Mouse (Mus musculus) midbrain, embryonic 14.5 days (tissue): ENCODE measurements around the gene Itgb7. TPM values are rescaled to one million over a fixed set of nuclear protein-coding genes. Genes with fewer than 3 reads are reported as not detected.
"Not testable (repeated sequence)": the region's sequence is repeated elsewhere in the genome, so short reads cannot be mapped to it uniquely, and the experiment has no call there.

Experiments
- ATAC-seq: fragments of 200-750 bp; cut with Nextera tagmentation; 2 replicates; pipeline ENCODE4 v1.8.0; 2017; ENCODE audit warnings: moderate number of reproducible peaks, moderate library complexity; ENCODE audit not compliant: low FRiP score, low TSS enrichment
- DNase-seq: peaks from one replicate; pipeline ENCODE4 v3.0.0-alpha.2; 2015
- H3K27ac ChIP-seq: fragments of 300-500 bp; sonication (generic); replicated peaks from 2 replicates; pipeline ENCODE4 v1.5.1; 2014; ENCODE audit warnings: mild to moderate bottlenecking, low read depth, low read length, moderate library complexity
- H3K27me3 ChIP-seq: fragments of 300-500 bp; sonication (generic); 2 replicates; pipeline ENCODE4 v1.6.1; 2014; ENCODE audit warnings: low read length, control low read depth, mixed read lengths; ENCODE audit not compliant: control insufficient read depth, insufficient read depth
- H3K36me3 ChIP-seq: fragments of 300-500 bp; sonication (generic); 2 replicates; pipeline ENCODE4 v1.6.1; 2014; ENCODE audit warnings: low read length, control low read depth; ENCODE audit not compliant: control insufficient read depth, insufficient read depth
- H3K4me1 ChIP-seq: fragments of 300-500 bp; sonication (generic); 2 replicates; pipeline ENCODE4 v1.6.1; 2014; ENCODE audit warnings: mild to moderate bottlenecking, antibody characterized with exemption, low read length, control low read depth; ENCODE audit not compliant: control insufficient read depth, insufficient read depth
- H3K4me2 ChIP-seq: fragments of 300-500 bp; sonication (generic); 2 replicates; pipeline ENCODE4 v1.6.1; 2014; ENCODE audit warnings: mild to moderate bottlenecking, low read length, moderate library complexity
- H3K4me3 ChIP-seq: fragments of 300-500 bp; sonication (generic); replicated peaks from 2 replicates; pipeline ENCODE4 v1.5.1; 2014; ENCODE audit warnings: low read depth, low read length
- H3K9ac ChIP-seq: fragments of 300-500 bp; sonication (generic); replicated peaks from 2 replicates; pipeline ENCODE4 v1.6.1; 2014; ENCODE audit warnings: mild to moderate bottlenecking, low read length, moderate library complexity
- H3K9me3 ChIP-seq: fragments of 300-500 bp; sonication (generic); 2 replicates; pipeline ENCODE4 v1.6.1; 2016; ENCODE audit warnings: low read length, control low read depth, mixed read lengths; ENCODE audit not compliant: control insufficient read depth
- WGBS: fragments of 180-500 bp; shearing (Covaris S2); extraction: QIAGEN DNeasy Blood & Tissue Kit; methylation state at CpG from one replicate; pipeline ENCODE4 v1.1.7; 2014; 5-methylcytosine and 5-hydroxymethylcytosine counted together
- polyA plus RNA-seq: library from polyadenylated mRNA; unstranded; fragments of >200 nt; fragmentation: Nextera tagmentation; extraction: Ambion mirVana; gene quantifications from 2 replicates; pipeline ENCODE4 v1.2.1, GENCODE M21; 2014

Gene Itgb7
- polyA plus RNA-seq, 1 experiment from 2014 or later, result 0.78 TPM

DNA sequence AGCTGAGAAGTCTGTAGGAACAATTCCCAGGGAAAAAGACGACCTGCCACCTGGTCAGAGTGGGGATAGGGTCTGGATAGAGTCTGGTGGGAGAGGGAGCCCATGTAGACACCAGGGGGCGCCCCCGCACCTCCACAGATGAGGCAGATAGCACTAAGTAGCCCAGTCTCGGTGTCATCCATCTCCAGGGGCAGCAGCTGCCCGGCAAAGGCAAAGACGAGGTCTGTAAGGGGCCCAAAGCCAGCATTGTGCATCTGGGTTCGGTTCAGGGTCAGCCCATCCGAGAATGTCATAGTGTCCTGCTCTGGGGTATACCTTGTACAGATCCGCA lies 7.5 kb upstream of the Itgb7 start:
- Histone ChIP-seq H3K9me3 (no peaks in the 10 kb centered on the region), H3K4me1 (0 out of 2 replicates have a peak, but pooled peaks cover 6% of the 10 kb centered on the region), H3K36me3 (no peaks in the 10 kb centered on the region), H3K4me3 (no peak overlapping the region), H3K27me3 (peaks cover 19% of the 10 kb centered on the region), H3K9ac (no peak overlapping the region), H3K27ac (no peak overlapping the region), H3K4me2 (no peak overlapping the region)
- WGBS, result 9% methylated on average over 9 of the region's 9 CpGs
- peak; percentile 63 for ATAC-seq
- DNase-seq, result peak; percentile 87

DNA sequence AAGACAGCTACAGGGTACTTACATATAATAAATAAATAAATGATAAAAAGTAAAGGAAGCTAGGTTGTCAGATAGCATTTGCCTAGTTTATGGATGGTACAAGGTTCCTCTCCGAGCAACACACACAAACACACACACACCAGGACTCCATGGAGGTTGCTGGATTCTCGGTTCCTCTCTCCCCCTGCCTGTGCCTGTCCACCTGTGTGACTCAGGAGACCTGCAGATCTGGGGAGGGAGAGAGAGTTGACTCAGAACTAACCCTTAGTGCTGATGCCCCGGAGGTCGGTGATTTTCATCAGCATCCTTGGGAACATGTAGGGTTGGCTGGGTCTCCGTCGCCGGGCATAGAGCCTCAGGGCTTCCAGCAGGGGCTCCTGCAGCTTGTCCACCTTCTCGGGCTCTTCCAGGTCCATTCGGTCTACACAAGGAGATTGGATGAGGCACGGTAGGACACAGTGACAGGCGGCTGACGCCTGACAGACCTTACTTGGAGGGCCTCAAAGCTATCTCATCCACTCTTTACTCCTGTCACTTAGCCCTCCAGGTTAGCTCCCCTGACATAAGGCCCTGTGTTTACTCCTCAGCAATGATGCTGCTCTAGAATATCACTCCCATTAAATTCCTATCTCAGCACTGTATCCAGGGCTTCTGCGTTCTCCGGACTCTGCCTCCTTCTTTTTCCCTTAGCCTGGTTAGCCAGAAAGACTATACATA lies 7.0 kb upstream of the Itgb7 start:
- no peak for ATAC-seq
- Histone ChIP-seq H3K4me3 (no peak overlapping the region), H3K9me3 (no peaks in the 10 kb centered on the region), H3K36me3 (no peaks in the 10 kb centered on the region), H3K9ac (no peak overlapping the region), H3K4me1 (0 out of 2 replicates have a peak, but pooled peaks cover 6% of the 10 kb centered on the region), H3K27ac (no peak overlapping the region), H3K27me3 (peaks cover 13% of the 10 kb centered on the region), H3K4me2 (no peak overlapping the region)
- WGBS, result 83% methylated on average over 14 of the region's 14 CpGs
- no peak for DNase-seq

DNA sequence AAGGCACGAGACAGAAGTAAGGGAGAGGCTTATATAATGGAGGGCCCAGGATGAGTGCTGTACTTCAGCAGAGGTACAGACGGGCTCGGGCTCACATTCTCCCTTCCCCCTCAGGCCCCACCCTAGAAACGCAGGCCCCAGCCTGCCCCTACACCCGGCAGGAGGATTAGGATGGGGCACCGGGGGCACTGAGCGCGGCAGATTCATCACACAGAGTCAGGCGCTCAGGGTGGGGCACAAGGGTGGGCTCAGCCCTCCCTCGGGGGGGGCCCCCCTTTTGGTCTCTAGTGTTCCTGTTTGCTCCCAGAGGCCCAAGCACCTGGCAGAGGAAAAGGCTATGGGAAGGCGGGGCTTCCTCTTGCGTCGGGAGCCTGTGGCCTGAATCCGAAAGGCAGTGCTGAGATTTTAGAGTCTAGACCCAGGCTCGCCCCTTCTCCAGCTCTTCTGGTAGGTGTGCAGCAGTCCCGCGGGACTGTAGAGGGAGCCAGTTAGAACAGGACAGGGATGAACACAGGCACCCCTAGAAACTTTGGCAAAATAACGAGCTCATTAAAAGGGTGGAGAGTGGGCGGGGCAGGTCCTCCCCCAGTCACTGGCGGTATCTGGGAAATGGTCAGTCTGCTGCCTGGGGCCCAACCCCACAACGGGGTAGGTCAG lies 3.8 kb upstream of the Itgb7 start:
- no peak overlapping the region for H3K27ac ChIP-seq
- H3K27me3 ChIP-seq, result no peaks in the 10 kb centered on the region
- H3K9ac ChIP-seq, result no peak overlapping the region
- DNase-seq (no peak), ATAC-seq (no peak; the same call in 1 of the 2 replicates)
- WGBS, result 18% methylated on average over 21 of the region's 21 CpGs
- no peaks in the 10 kb centered on the region for H3K36me3 ChIP-seq
- H3K9me3 ChIP-seq, result no peaks in the 10 kb centered on the region
- 0 out of 2 replicates have a peak, but pooled peaks cover 6% of the 10 kb centered on the region for H3K4me1 ChIP-seq
- H3K4me3 ChIP-seq, result no peak overlapping the region
- peak overlapping the region; percentile 11 for H3K4me2 ChIP-seq

DNA sequence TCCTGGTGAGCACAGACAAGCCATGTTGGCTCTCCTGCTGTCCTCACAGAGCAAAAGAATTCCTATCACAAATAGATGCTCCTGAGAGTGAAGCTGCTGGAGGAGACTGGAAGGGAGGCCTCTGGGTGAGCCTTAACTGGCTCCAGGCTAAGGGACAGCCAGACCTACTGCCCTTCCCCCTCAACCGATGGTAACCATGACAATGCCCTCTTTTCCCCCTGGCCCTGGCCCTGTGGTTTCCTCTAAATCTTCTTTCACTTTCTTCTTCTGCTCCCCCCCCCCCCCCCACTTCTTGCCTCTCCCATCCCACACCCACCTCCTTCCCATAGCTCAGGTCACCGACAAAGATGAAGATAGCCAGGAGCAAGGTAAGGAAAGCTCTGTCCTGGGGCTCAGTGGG lies 2.2 kb upstream of the Itgb7 start:
- DNase-seq (no peak), ATAC-seq (no peak)
- H3K9ac ChIP-seq, result no peak overlapping the region
- H3K27me3 ChIP-seq, result no peaks in the 10 kb centered on the region
- H3K27ac ChIP-seq, result no peak overlapping the region
- H3K9me3 ChIP-seq, result no peaks in the 10 kb centered on the region
- H3K36me3 ChIP-seq, result no peaks in the 10 kb centered on the region
- 0 out of 2 replicates have a peak, but pooled peaks cover 6% of the 10 kb centered on the region for H3K4me1 ChIP-seq
- H3K4me2 ChIP-seq, result no peak overlapping the region
- 30% methylated on average over 2 of the region's 2 CpGs for WGBS
- no peak overlapping the region for H3K4me3 ChIP-seq

DNA sequence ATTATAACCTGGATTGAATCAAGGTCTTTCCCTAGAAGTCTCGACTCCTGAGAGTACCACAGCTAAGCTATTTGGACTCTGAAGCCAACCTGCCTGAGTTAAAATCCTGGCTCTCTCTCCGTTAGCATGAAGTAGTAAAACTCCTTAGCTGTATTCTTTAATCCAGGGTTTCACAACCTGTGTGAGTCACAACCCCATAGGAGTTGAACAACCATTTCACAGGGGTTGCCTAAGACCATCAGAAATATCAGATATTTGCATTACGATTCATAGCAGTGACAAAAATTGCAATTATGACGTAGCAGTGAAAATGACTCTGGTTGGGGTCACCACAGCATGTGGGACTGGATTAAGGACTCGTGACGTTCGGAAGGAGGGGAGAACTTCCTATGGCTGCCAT lies 1.0 kb upstream of the Itgb7 start:
- Histone ChIP-seq H3K4me3 (no peak overlapping the region), H3K9me3 (no peaks in the 10 kb centered on the region), H3K27ac (no peak overlapping the region), H3K9ac (no peak overlapping the region), H3K4me2 (no peak overlapping the region), H3K4me1 (0 out of 2 replicates have a peak, but pooled peaks cover 6% of the 10 kb centered on the region), H3K27me3 (no peaks in the 10 kb centered on the region), H3K36me3 (no peaks in the 10 kb centered on the region)
- ATAC-seq, result no peak
- DNase-seq, result no peak
- WGBS, result 87% methylated on average over 7 of the region's 7 CpGs

DNA sequence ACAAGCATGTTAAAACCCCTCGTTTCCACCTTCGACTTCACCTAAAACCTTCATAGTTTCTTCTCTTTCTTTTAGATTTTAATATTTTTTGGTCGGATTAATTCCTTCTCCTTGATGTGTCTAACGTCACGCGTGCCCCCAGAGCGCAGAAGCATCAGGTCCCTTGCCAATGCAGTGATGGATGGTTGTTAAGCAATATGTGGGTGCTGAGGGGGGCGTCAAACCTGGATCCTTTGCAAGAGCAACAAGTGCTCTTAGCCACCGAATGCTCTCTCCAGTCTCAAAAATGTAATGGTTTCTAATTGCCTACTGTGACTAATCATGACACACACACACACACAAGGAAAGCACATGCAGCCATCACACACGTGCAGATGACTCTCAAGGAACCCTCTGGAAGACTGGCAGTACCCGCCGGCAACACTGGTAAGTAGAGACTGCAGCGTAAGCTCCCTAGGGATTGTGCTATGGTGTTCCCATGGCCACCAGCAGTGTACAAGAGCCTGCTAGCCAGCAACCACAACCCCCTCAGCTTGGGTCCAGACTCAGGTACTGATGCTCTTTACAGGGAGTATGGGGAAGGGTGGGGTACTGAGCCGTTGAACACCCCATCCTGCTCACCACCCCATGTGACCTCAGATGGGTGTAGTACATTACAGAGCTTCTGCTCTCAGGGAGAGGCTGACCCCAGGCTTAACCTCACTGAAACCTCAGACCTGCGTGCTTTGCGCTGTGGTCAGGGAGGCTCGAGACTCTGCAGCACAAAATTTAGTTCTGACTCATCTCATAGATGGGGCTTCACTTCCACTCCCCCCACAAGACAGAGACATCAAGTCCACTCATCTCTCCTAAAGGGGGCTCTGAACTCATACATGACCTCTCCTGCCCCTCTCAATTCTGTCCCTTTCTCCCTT lies 1.1 kb downstream of the Itgb7 start:
- no peak overlapping the region for H3K9ac ChIP-seq
- no peak for DNase-seq
- no peak overlapping the region for H3K4me2 ChIP-seq
- no peak for ATAC-seq
- H3K36me3 ChIP-seq, result no peaks in the 10 kb centered on the region
- H3K9me3 ChIP-seq, result no peaks in the 10 kb centered on the region
- H3K4me1 ChIP-seq, result 0 out of 2 replicates have a peak, but pooled peaks cover 5% of the 10 kb centered on the region
- H3K27ac ChIP-seq, result no peak overlapping the region
- WGBS, result 83% methylated on average over 17 of the region's 17 CpGs
- H3K4me3 ChIP-seq, result no peak overlapping the region
- H3K27me3 ChIP-seq, result no peaks in the 10 kb centered on the region

DNA sequence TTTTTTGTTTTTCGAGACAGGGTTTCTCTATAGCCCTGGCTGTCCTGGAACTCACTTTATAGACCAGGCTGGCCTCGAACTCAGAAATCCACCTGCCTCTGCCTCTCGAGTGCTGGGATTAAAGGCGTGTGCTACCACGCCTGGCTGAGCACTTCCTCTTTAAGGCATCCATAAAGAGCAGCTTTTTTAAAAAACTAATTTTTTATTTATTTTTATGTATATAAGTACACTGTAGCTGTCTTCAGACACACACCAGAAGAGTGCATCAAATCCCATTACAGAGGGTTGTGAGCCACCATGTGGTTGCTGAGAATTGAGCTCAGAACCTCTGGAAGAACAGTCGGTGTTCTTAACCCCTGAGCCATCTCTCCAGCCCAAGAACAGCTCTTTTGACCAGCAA lies 6.1 kb downstream of the Itgb7 start:
- H3K4me2 ChIP-seq, H3K9me3 ChIP-seq, H3K27ac ChIP-seq, ATAC-seq, H3K9ac ChIP-seq, H3K36me3 ChIP-seq, DNase-seq, H3K4me3 ChIP-seq: not testable (repeated sequence)
- 77% methylated on average over 6 of the region's 6 CpGs for WGBS
- H3K4me1 ChIP-seq, result peaks cover 12% of the 10 kb centered on the region
- H3K27me3 ChIP-seq, result peaks cover 19% of the 10 kb centered on the region

DNA sequence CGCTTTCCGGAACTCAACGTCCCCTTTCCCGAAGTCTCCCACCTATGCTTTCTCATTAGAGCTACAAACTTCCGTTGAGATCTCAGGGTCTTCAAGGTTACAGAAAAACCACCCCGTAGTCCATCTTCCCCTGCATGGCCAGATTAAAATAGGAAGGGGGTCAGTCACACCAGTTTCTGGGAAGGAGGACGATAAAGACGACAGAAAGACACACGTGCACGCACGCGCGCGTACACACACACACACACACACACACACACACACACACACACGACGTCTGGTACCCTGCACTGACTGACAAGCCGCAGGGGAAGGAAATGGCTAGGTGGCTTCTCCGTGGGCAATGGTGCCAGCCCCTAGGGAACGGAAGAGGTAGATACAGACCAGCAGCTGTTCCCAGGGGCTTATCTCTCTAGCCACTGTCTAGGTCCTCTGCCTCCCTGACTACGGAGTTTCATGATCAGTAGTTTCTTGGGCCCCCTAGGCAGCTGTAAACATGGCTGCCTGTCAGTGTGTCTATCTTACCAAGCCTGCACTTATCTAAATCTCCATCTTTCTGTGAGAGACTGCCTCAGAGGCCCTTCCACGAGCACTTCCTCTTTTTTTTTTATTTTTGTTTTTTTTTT lies 6.6 kb downstream of the Itgb7 start:
- peak overlapping the region; percentile 39; the same call in 1 of the 2 replicates for H3K4me3 ChIP-seq
- WGBS, result 22% methylated on average over 21 of the region's 21 CpGs
- ATAC-seq, result no peak
- H3K27me3 ChIP-seq, result peaks cover 19% of the 10 kb centered on the region
- peak overlapping the region; percentile 50 for H3K9ac ChIP-seq
- no peaks in the 10 kb centered on the region for H3K9me3 ChIP-seq
- DNase-seq, result no peak
- no peak overlapping the region for H3K27ac ChIP-seq
- H3K4me1 ChIP-seq, result peaks cover 12% of the 10 kb centered on the region
- peak overlapping the region; percentile 79 for H3K4me2 ChIP-seq
- no peaks in the 10 kb centered on the region for H3K36me3 ChIP-seq
